29 mouse cellular contexts compared by ENCODE assay signal in genomic region chr4:156219936-156220335, GRCm38 (mm10). TPM values are rescaled to one million over a fixed set of nuclear protein-coding genes. Genes with fewer than 3 reads are reported as not detected.
DNase-seq lines count a peak whose midpoint lies in the region; ATAC-seq and TF ChIP-seq lines count a peak whose summit lies in the region.
"Had no signal": no experiment of that assay in that cellular context is flagged by ENCODE, and none has a peak within 500 bp of the region (broad histone marks: within the 10 kb centered on the region; RNA-seq: fewer than 3 reads in every experiment).

No protein-coding gene starts in this region.

- no peak overlapping the region for H3K4me2 ChIP-seq in heart, embryonic 12.5 days
- no peak overlapping the region for H3K4me2 ChIP-seq in hindbrain, embryonic 16.5 days (ENCODE audit: low read length)
- H3K4me2 ChIP-seq: embryonic facial prominence, embryonic 13.5 days; embryonic facial prominence, embryonic 15.5 days; forebrain, embryonic 12.5 days had no signal

- no peaks in the 10 kb centered on the region for H3K79me2 ChIP-seq in heart, adult 2 months (replicated peaks; ENCODE audit: control insufficient read depth, insufficient read depth, low read length)

- peak overlapping the region; percentile 51 for H3K4me3 ChIP-seq in heart, adult 2 months
- no peak overlapping the region for H3K4me3 ChIP-seq in heart, embryonic 12.5 days
- peak overlapping the region; percentile 12; the same call in 1 of the 2 replicates for H3K4me3 ChIP-seq in brown adipose tissue, adult 24 weeks (ENCODE audit: insufficient read depth, low read depth, low read length)
- no peak overlapping the region for H3K4me3 ChIP-seq in hindbrain, embryonic 16.5 days (ENCODE audit: low read length)
- H3K4me3 ChIP-seq: embryonic facial prominence, embryonic 13.5 days; embryonic facial prominence, embryonic 15.5 days; erythroblast, embryonic 14.5 days; forebrain, embryonic 10.5 days; forebrain, embryonic 12.5 days had no signal

- no peak overlapping the region for H3K27ac ChIP-seq in heart, adult 2 months
- H3K27ac ChIP-seq in heart, embryonic 12.5 days (ENCODE audit: poor library complexity, severe bottlenecking), result no peak overlapping the region
- H3K27ac ChIP-seq in brown adipose tissue, adult 24 weeks (replicated peaks; ENCODE audit: low read depth, low read length), result peak overlapping the region; percentile 51
- H3K27ac ChIP-seq in hindbrain, embryonic 16.5 days (ENCODE audit: low read depth, low read length), result no peak overlapping the region
- H3K27ac ChIP-seq: embryonic facial prominence, embryonic 13.5 days; embryonic facial prominence, embryonic 15.5 days; forebrain, embryonic 10.5 days; forebrain, embryonic 12.5 days had no signal

- ATAC-seq in heart, embryonic 12.5 days (ENCODE audit: insufficient number of reproducible peaks, low FRiP score), result no peak
- no peak for ATAC-seq in hindbrain, embryonic 16.5 days
- ATAC-seq: activated CD4-positive, CD25-positive, alpha-beta regulatory T cell, adult 4 months; CD4-positive, CD25-positive, alpha-beta regulatory T cell, adult 4 months; forebrain, embryonic 14.5 days; forebrain, embryonic 16.5 days; Patski had no signal

- no peaks in the 10 kb centered on the region for H3K27me3 ChIP-seq in heart, adult 2 months (ENCODE audit: control insufficient read depth, insufficient read depth, low read length)
- H3K27me3 ChIP-seq in heart, embryonic 12.5 days (replicated peaks), result no peaks in the 10 kb centered on the region
- no peaks in the 10 kb centered on the region for H3K27me3 ChIP-seq in hindbrain, embryonic 16.5 days (replicated peaks; ENCODE audit: control insufficient read depth, insufficient read depth, low read length)
- H3K27me3 ChIP-seq: CH12.LX; embryonic facial prominence, embryonic 13.5 days; embryonic facial prominence, embryonic 15.5 days; forebrain, embryonic 12.5 days; Patski had no signal

- no peaks in the 10 kb centered on the region for H3K4me1 ChIP-seq in heart, adult 2 months (ENCODE audit: control insufficient read depth, insufficient read depth, low read length)
- H3K4me1 ChIP-seq in heart, embryonic 12.5 days (replicated peaks), result peaks cover 23% of the 10 kb centered on the region
- peaks cover 13% of the 10 kb centered on the region for H3K4me1 ChIP-seq in brown adipose tissue, adult 24 weeks (ENCODE audit: control insufficient read depth, insufficient read depth, insufficient read length, low read length)
- H3K4me1 ChIP-seq in hindbrain, embryonic 16.5 days (ENCODE audit: control insufficient read depth, insufficient read depth, low read depth, low read length), result no peaks in the 10 kb centered on the region
- H3K4me1 ChIP-seq: embryonic facial prominence, embryonic 15.5 days; forebrain, embryonic 10.5 days; forebrain, embryonic 12.5 days had no signal

- no peak for TF ChIP-seq CTCF in heart, adult 2 months (IDR thresholded peaks at IDR 0.05)

- no peak for TF ChIP-seq EP300 in heart, adult 2 months (IDR thresholded peaks at IDR 0.05; ENCODE audit: insufficient read depth, low read depth, low read length)

- intact Hi-C loops in gastrocnemius, postnatal 36 days (cut with DNase I), result no loop called here
- intact Hi-C loops in heart, adult 2 months (cut with DNase I), result loop anchor here (1.0 to 5.0 kb wide), 2 partner anchors 12 to 48 kb away; no protein-coding TSS in a partner anchor

- no peaks in the 10 kb centered on the region for H3K9me3 ChIP-seq in heart, embryonic 12.5 days (replicated peaks)
- no peaks in the 10 kb centered on the region for H3K9me3 ChIP-seq in hindbrain, embryonic 16.5 days (ENCODE audit: control insufficient read depth, low read length)
- H3K9me3 ChIP-seq: embryonic facial prominence, embryonic 13.5 days; embryonic facial prominence, embryonic 15.5 days; forebrain, embryonic 10.5 days; forebrain, embryonic 12.5 days; G1E had no signal

- 0 out of 2 replicates have a peak, but pooled peaks cover 2% of the 10 kb centered on the region for H3K36me3 ChIP-seq in heart, adult 2 months (ENCODE audit: control insufficient read depth, insufficient read depth, low read length)
- H3K36me3 ChIP-seq in heart, embryonic 12.5 days, result no peaks in the 10 kb centered on the region
- H3K36me3 ChIP-seq in hindbrain, embryonic 16.5 days (ENCODE audit: control insufficient read depth, insufficient read depth, low read length), result no peaks in the 10 kb centered on the region; the same call in 1 of the 2 replicates
- H3K36me3 ChIP-seq: forebrain, embryonic 12.5 days; G1E had no signal

- no peak for TF ChIP-seq POLR2A in heart, adult 2 months (IDR thresholded peaks at IDR 0.05; ENCODE audit: insufficient read depth, low read depth, low read length)

- H3K9ac ChIP-seq in heart, adult 2 months (ENCODE audit: low read depth, low read length), result peak overlapping the region; percentile 9; the same call in 1 of the 2 replicates
- H3K9ac ChIP-seq in heart, embryonic 12.5 days, result no peak overlapping the region
- H3K9ac ChIP-seq in hindbrain, embryonic 16.5 days (ENCODE audit: low read depth, low read length), result no peak overlapping the region
- H3K9ac ChIP-seq: embryonic facial prominence, embryonic 13.5 days; embryonic facial prominence, embryonic 15.5 days; forebrain, embryonic 12.5 days had no signal

- peak; percentile 49 for DNase-seq in gastrocnemius, adult 18-20 months (ENCODE audit: low spot score)
- DNase-seq in gastrocnemius, postnatal 36 days, result no peak
- DNase-seq in heart, adult 2 months, result no peak
- DNase-seq: adrenal gland, adult 8-10 months; adrenal gland, postnatal 14 days; adrenal gland, postnatal 36 days; B cell, adult 2 months; cerebellum, adult 11 months; cerebellum, adult 18-20 months; cerebellum, adult 8-10 months; cerebellum, adult 9-11 months; cerebellum, postnatal 14 days; cerebellum, postnatal 36 days; embryo, embryonic 11 days had no signal

- 60% methylated on average over 11 of the region's 11 CpGs for WGBS in heart, adult 2 months
- WGBS in heart, embryonic 12.5 days, result 85% methylated on average over 11 of the region's 11 CpGs
- 92% methylated on average over 11 of the region's 11 CpGs for WGBS in hindbrain, embryonic 16.5 days

RNA-seq across cellular contexts. Expression of gene Perm1, which starts 4.3 kb away (rescaled TPM):
- total RNA-seq in gastrocnemius, adult 18-20 months (2021), result 100 to 1,000 TPM; 143 to 233 TPM
- 100 to 1,000 TPM; 144 to 172 TPM for total RNA-seq in gastrocnemius, postnatal 36 days (2021)
- total RNA-seq in heart, adult 2 months (2021), result 100 to 1,000 TPM; 273 to 332 TPM
- polyA plus RNA-seq in heart, adult 2 months (2012; rRNA removed), result 163 and 257 TPM in 2 replicates
- polyA plus RNA-seq in heart, embryonic 12.5 days (2016; fragmentation: Nextera tagmentation; extraction: Ambion mirVana), result 1.3 and 1.6 TPM in 2 replicates
- 9.9 and 25.7 TPM in 2 replicates for polyA plus RNA-seq in brown adipose tissue, adult 24 weeks (2012; ENCODE audit: insufficient read depth, insufficient read length, missing spikeins)
- polyA plus RNA-seq in hindbrain, embryonic 16.5 days (2015; fragmentation: Nextera tagmentation; extraction: Ambion mirVana), result 2.2 and 2.4 TPM in 2 replicates
- polyA plus RNA-seq: erythroblast, embryonic 14.5 days; G1E had no signal

RNA-seq across cellular contexts. Expression of gene Plekhn1, which starts 14.7 kb away (rescaled TPM):
- 1 to 10 TPM; 5.9 to 6.7 TPM for total RNA-seq in gastrocnemius, adult 18-20 months (2021)
- total RNA-seq in gastrocnemius, postnatal 36 days (2021), result 1 to 10 TPM; 5.0 to 5.9 TPM
- total RNA-seq in heart, adult 2 months (2021), result 10 to 100 TPM in 1 of 2 experiments, 1 to 10 TPM in 1; 9.7 to 10.8 TPM
- polyA plus RNA-seq in heart, adult 2 months (2012; rRNA removed), result 25.2 and 28.0 TPM in 2 replicates
- 18.0 and 18.2 TPM in 2 replicates for polyA plus RNA-seq in heart, embryonic 12.5 days (2016; fragmentation: Nextera tagmentation; extraction: Ambion mirVana)
- polyA plus RNA-seq in brown adipose tissue, adult 24 weeks (2012; ENCODE audit: insufficient read depth, insufficient read length, missing spikeins), result 7.8 and 8.7 TPM in 2 replicates
- 26.2 and 29.2 TPM in 2 replicates for polyA plus RNA-seq in hindbrain, embryonic 16.5 days (2015; fragmentation: Nextera tagmentation; extraction: Ambion mirVana)

RNA-seq across cellular contexts. Expression of gene Noc2l, which starts 15.9 kb away (rescaled TPM):
- 10 to 100 TPM; 31.2 to 33.4 TPM for total RNA-seq in gastrocnemius, adult 18-20 months (2021)
- total RNA-seq in gastrocnemius, postnatal 36 days (2021), result 10 to 100 TPM; 25.2 to 29.4 TPM
- 10 to 100 TPM; 24.8 to 25.1 TPM for total RNA-seq in heart, adult 2 months (2021)
- polyA plus RNA-seq in heart, adult 2 months (2012; rRNA removed), result 33.9 and 45.5 TPM in 2 replicates
- 49.3 and 54.7 TPM in 2 replicates for polyA plus RNA-seq in heart, embryonic 12.5 days (2016; fragmentation: Nextera tagmentation; extraction: Ambion mirVana)
- polyA plus RNA-seq in brown adipose tissue, adult 24 weeks (2012; ENCODE audit: insufficient read depth, insufficient read length, missing spikeins), result 13.8 and 14.6 TPM in 2 replicates
- 43.2 and 48.7 TPM in 2 replicates for polyA plus RNA-seq in hindbrain, embryonic 16.5 days (2015; fragmentation: Nextera tagmentation; extraction: Ambion mirVana)

RNA-seq across cellular contexts. Expression of gene AW011738, which starts 16.8 kb away (rescaled TPM):
- 1 to 10 TPM; 3.7 to 4.9 TPM for total RNA-seq in gastrocnemius, adult 18-20 months (2021)
- total RNA-seq in gastrocnemius, postnatal 36 days (2021), result 1 to 10 TPM; 2.8 to 4.4 TPM
- 10 to 100 TPM in 1 of 2 experiments, 1 to 10 TPM in 1; 9.7 to 12.1 TPM for total RNA-seq in heart, adult 2 months (2021)
- polyA plus RNA-seq in heart, adult 2 months (2012; rRNA removed), result 4.6 and 4.8 TPM in 2 replicates
- 3.4 and 4.3 TPM in 2 replicates for polyA plus RNA-seq in heart, embryonic 12.5 days (2016; fragmentation: Nextera tagmentation; extraction: Ambion mirVana)
- polyA plus RNA-seq in brown adipose tissue, adult 24 weeks (2012; ENCODE audit: insufficient read depth, insufficient read length, missing spikeins), result 1.9 and 5.5 TPM in 2 replicates
- 3.7 and 5.3 TPM in 2 replicates for polyA plus RNA-seq in hindbrain, embryonic 16.5 days (2015; fragmentation: Nextera tagmentation; extraction: Ambion mirVana)
- polyA plus RNA-seq: G1E had no signal

RNA-seq across cellular contexts. Expression of gene Isg15, which starts 19.3 kb away (rescaled TPM):
- total RNA-seq in gastrocnemius, adult 18-20 months (2021), result under 1 TPM; 0.32 to 0.74 TPM
- total RNA-seq in gastrocnemius, postnatal 36 days (2021), result 1 to 10 TPM in 1 of 2 experiments, under 1 TPM in 1; 0.97 to 1.1 TPM
- total RNA-seq in heart, adult 2 months (2021), result 1 to 10 TPM; 3.2 to 4.5 TPM
- polyA plus RNA-seq in heart, adult 2 months (2012; rRNA removed), result 6.9 and 8.3 TPM in 2 replicates
- polyA plus RNA-seq in heart, embryonic 12.5 days (2016; fragmentation: Nextera tagmentation; extraction: Ambion mirVana), result 1.8 and 2.8 TPM in 2 replicates
- 6.1 and 11.7 TPM in 2 replicates for polyA plus RNA-seq in brown adipose tissue, adult 24 weeks (2012; ENCODE audit: insufficient read depth, insufficient read length, missing spikeins)
- polyA plus RNA-seq in hindbrain, embryonic 16.5 days (2015; fragmentation: Nextera tagmentation; extraction: Ambion mirVana), result 1.4 and 1.8 TPM in 2 replicates

Comparison
In these comparisons a context has a peak if more than half of its experiments do, and no peak if none do; other contexts are left out.
1. H3K4me3 ChIP-seq: peak in heart, adult 2 months (single experiment) and brown adipose tissue, adult 24 weeks (single experiment); none in heart, embryonic 12.5 days (single experiment) and hindbrain, embryonic 16.5 days (single experiment).